Mouse (Mus musculus): ENCODE measurements at regions not wholly inside any gene's neighbourhood (a gene's known extent, or its start where the extent isn't known, plus 50 kb on each side); places are given as distances from the start of the nearest gene placed in this dataset.

DNA sequence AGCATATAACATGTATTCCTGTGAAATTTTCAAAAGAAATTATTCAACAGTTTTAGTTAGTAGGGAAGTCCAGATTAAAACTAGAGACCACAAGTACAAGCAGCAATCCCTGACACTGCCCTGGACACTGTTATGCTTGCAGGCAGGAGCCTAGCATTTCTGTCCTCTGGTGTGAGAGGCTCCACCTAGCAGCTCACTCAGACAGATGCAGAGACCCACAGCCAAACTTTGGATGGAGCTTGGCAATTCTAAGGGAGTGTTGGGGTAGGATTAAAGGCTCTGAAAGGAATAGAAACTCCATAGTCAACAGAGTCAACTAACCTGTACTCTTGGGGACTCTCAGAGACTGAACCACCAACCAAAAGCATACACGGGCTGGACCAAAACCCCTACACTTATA, 509.8 kb downstream of the Flrt2 start:
- DNase-seq (ENCODE audit: low read depth, low spot score) = no peak

DNA sequence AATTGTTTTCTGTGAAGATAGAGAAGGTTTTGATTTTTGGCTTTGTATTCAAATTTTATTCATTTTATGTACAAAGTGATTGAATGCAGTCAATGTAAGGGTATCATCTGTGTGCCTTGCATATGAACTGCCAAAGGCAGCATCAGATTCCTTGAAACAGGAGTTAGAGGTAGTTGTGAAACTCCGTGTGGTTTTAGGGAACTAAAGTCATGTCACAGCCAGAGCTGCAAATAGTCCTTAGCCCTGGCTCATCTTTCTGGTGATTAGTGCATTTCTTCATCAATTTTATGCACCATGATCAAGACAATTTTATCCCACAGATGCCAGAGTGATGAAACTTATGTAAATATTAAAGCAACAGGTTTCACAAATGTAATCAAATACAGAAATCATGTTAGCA, 534.4 kb downstream of the Flrt2 start:
- no peak for DNase-seq (ENCODE audit: low read depth, low spot score)

DNA sequence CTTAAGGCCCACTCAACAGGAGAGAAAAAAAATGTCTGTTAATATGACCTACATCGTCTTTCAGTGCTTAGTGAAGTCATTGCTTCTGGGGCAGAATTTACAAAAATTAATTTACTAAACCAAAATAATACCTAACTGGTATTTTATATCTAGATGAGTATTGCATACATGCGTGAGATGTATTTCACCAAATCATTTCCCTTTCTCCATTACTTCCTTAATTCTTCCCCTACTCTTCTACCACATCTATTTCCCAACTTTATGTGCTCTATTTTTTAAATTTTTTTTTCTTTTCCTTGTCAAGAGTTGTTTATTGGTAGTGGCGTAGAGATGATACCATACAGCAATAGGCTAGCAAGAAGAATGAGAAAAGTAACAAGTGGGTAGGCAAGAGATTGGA, 536.7 kb downstream of the Flrt2 start:
- no peak for DNase-seq (ENCODE audit: low read depth, low spot score)

DNA sequence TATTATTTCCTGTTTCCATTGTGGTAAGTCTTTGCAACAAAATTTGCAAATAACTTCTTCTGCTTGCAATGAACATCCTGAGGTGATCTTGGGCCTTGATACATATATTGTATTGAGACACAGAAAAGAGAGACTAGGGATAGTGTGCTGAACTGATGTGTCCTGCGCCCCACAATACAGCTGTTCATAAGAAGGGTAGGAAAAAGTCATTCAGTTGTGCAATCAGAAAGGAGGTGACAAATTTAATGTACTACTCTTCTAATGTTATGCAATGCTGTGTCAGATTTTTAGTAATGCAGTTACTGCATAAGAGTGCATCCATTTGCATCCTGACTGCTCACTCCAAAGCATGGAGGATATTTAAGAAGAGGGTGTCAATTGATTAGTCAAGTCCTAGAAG, 543.5 kb downstream of the Flrt2 start:
- no peak for DNase-seq (ENCODE audit: low read depth, low spot score)

DNA sequence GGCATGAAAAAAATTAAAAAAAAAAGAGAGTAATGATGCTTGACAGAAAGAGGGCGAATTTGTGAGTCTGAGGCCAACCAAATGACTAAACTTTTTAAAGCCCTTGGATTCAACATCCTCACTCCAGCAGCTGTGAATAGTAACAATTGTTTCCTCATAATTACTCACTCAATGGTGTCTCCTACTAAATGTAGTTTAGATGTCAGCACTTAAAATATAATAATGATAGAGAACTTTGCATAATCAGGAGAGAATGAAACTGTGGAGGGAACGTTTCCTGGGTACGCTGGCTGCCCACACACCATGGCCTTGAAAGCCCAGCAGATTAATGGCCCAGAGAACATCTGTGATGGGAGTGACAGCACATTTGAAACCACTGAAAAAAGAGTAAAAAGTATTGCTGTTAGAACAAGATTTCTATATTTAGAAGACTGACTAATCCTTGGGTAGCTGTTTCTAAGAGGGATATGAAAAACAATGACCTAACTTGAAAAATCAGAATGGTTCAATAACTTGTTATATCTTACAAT, 544.0 kb downstream of the Flrt2 start:
- DNase-seq (ENCODE audit: low read depth, low spot score) = peak; percentile 8

DNA sequence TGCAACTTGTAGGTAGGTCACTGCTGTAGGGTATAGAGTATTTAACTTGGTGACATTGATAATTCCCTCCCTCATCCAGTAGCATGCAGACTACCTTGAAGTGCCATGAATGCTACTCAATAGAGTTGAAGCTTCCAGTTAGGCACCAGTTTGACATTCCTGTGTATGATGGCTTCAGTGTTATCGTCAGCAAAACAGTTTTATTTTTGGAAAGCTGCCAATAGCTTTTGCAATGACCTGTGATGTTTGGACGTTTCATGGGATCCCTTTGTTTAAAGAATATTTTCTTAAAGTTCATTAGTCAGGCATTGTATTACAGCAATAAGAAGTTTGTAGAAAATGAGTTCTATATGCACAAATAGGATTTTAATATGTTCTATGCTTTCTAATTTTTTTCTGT, 547.6 kb downstream of the Flrt2 start:
- DNase-seq (ENCODE audit: low read depth, low spot score) = no peak

DNA sequence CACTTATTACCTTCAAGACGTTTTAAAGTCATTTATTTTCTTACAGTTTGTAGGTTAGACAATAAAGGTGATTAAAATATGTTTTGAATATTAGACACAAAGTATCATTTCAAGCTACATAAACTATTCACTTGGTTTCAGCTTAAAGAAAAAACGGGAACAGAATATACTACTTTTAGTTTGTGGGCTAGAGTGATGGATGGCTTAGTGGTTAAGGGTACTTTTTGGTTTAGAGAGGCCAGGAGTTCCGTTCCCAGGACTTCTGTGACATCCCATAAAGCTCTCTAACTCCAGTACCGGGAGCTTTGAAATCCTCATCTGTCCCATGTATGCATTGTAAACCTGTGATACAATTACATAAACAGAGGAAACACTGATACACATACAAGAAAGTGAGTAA, 570.0 kb downstream of the Flrt2 start:
- DNase-seq (ENCODE audit: low read depth, low spot score) = no peak

DNA sequence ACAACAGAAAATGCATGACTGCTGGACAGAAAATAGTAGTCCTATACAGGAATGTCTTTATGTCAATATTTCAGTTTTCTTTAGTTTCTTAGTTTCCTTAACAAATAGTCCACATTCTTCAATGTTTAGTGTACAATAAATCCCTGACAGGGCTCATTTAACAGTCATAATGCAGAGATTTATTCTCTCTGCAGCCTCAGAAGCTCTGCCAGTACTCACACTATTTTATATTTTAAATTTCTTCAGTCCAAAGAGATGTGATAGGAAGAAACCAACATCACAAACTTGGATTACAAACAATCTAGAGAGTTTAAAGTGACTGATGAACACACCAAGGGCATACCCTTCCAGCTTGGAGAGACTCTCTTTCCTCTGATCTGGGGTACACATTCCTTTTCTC, 583.9 kb downstream of the Flrt2 start:
- no peak for DNase-seq (ENCODE audit: low read depth, low spot score)

DNA sequence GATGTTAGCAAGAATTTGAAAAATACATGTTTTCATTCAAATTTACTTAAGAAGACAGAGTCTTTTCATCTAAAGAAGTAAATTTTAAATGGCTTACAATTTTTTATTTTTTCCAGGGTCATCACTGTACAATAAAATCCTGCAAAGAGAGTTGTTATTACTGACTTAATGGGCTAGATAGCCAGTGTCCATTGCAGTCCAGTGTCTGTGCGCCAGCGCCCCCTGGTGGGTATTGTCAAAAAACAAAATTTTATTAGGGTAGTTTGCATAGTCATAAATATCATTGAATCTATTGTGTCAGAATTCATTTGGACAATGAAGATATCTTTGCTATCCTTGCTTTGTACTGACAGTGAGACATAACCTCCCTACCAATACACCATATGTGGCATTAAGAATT, 619.1 kb downstream of the Flrt2 start:
- peak; percentile 3 for DNase-seq (ENCODE audit: low read depth, low spot score)

DNA sequence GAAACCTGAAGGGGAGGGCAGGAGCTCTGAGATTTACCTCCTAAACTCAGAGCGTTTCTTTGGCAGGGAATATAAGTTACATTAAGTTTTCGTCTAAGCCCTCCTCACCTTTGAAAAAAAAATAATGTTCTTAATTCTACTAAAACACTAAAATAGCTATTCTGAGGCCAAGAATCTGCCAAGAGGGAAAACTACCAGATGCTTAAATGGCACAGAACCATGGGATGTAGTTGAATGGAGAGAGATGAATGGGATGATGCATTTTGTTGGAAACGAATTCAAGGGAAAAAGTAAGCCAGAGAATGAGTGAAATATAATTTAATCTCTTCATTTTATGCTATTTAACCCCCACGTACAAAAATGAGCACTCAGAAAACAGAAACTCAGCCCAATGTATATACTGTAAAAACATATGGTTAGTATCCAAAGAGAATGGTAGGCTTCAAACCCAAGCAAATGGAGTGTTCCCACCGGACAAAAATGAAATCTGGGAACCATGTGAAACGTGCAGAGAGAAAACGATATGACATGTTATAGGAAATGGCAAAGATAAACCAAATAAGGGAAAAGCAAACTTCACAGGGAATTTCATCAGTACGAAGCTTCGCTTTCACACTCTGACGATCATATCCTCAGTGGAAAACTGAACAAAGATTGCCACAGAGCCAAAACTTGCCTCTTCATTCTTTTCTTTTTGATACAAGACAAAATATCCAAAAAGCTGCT, 631.2 kb downstream of the Flrt2 start:
- no peak for DNase-seq (ENCODE audit: low read depth, low spot score)

DNA sequence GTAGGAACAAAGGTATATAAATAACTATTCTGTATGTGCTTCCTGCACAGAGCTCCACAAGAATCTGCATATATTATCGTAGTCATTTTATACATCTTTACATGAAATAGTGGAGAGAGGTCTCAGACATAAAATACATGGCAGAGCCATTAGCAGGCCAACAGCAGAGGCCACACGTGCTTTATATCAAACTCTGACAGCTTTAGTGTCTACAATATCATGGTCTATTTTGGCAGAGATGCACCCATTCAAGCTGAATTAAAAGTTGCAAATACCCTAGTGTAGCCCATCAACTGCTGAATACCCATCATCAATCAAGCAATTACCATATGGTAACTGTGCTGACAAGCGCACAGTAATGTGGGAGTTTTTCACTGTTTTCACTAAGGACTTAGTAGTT, 659.1 kb downstream of the Flrt2 start:
- DNase-seq (ENCODE audit: low read depth, low spot score) = no peak

DNA sequence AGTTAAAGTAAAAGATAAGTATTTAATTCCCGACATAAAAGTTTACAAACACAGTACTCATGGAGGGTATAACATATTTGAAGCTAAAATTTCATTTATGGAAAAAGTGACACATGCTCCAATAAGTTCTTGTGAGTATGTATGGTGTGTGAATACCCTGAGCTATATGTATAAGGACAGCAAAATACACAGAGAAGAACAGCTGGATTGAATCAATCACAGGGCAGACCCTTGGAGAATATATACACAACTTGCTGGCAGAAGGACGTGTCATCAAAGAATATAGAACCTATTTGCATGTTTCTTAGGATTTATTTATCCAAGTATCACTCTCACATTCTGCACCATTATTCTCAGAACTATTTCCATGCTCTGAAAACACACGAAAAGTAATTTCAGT, 686.9 kb downstream of the Flrt2 start:
- DNase-seq (ENCODE audit: low read depth, low spot score) = no peak

DNA sequence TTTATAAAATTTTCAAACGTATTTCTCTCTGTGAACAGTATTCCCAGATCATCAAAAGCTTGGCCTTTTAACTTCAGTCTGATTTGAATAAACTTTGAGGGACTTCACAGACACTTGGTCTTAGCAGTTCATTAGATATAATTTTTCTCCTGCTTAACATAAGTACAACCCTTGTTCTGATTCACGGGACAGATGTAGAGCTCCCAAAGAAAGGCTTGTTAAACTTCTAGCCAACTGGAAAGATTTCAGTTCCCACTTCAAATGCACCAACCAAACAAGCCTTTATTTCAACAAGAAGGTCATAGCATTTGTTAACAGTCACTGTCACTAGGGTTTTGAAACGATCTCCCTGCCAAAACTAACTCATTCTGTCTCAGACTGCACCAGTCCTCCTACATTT, 727.1 kb downstream of the Flrt2 start:
- DNase-seq (ENCODE audit: low read depth, low spot score) = no peak

DNA sequence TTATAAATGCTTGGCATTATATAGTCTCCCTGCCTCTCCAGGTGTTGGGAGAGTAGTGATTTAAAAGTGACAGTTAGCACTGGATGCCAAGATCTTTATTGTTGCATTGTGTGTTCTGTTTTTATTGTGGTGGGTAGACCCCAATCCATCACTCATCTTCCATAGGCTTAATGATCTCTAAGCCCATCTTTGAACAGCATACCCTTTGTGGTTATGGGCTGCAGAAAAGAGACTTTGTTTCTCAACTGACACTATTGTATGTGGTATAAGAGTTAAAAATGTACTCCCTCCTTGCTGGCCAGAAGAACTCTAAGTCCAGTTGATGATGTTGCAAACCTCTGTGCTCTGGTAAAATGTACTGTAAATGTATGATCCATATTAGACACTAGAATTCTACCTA, 727.5 kb downstream of the Flrt2 start:
- DNase-seq (ENCODE audit: low read depth, low spot score) = no peak

DNA sequence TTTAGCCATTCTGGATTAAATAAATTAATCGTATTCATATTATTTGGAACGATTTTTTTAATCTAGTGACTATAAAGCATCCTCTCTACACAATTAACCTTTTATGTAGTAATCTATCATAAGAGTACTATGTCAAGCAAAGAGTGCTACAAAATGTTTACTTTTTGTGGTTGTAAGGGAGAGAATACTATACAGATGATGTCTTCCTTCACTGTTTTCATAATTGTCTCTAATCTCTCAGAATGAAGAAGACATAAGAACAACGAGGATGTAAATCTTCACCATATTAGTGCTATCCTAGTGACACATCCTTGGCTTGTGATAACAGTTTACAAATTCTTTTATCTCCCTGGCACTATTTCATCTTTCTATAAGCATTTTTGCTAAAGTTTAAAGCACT, 735.6 kb downstream of the Flrt2 start:
- DNase-seq (ENCODE audit: low read depth, low spot score) = no peak

DNA sequence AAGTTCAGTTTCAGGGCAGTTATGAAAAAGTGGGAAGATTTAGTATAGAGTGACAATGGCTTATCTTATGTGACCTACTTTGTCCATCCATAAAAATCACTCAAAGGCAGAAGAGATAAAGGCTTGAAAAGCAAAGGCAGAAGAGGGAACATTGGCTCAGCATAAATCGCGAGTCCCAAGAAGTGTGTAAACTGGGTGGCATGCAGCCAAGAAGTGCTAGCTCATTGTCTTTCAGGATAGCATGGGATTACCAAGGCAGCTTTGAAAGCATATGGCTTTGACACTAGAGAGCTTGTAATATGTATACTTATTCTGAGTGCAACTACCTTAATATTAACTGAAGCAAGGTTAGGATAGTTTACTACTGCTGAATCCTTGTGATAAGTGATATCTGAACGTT, 750.5 kb downstream of the Flrt2 start:
- no peak for DNase-seq (ENCODE audit: low read depth, low spot score)

DNA sequence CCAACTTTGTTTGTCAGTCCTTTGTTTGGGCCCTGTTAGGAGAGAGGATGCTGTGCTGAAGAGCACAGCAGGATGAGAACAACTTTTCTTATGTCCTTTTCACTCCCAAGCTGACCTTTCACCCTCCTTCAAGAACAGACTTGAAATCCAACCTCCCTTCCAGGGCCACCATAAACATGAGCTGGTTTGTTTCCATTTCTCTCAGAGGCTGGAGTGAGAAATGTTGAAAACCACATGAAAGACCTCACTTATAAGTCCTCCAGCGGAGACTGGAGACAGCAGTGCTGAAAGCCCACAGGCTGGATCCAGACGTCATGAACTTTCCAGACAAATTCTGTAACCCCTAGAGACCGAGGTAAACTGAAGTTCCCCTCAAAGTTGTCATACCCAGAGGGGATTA, 761.3 kb downstream of the Flrt2 start:
- no peak for DNase-seq (ENCODE audit: low read depth, low spot score)

DNA sequence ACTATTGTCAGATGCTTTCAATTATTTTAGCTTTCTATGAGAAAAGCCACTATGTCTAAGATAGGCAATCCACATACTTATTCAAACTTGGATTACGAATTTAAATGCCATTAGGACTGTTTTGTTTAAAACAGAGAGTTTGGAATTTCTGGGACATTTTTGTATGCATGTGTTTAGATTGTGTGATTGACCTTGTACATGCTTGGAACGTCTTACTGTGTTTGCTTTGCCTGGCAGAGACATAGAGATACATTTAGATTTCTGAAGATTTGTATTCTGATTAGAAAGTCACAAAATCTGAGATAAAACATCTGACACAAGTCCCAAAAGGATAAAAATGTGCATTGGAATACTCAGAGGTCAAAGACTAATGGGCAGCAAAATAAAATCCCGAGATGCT, 784.3 kb downstream of the Flrt2 start:
- no peak for DNase-seq (ENCODE audit: low read depth, low spot score)

DNA sequence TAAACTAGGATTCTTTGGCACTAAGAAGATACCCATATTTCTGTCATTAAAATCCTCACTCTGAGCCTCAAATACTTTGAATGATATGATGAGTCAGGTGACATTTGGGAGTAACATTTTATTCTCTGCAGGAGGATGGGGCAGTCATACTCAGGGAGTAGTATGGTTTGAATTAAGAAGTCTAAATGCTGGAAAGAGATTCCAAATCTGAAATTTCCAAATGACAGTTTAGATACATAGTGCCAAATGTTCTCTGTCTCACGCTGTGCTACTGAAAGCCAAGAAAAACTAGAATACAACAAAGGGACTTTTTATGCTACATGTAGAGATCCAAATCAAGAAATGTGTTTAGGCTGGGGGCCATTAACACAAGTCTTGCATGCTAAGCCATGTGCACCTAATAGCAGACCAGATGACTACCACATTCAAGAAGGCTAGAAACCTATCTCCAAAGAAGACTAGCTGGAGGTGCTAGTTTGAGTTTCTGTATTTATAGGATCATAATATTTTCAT, 796.5 kb downstream of the Flrt2 start:
- DNase-seq (ENCODE audit: low read depth, low spot score) = no peak

DNA sequence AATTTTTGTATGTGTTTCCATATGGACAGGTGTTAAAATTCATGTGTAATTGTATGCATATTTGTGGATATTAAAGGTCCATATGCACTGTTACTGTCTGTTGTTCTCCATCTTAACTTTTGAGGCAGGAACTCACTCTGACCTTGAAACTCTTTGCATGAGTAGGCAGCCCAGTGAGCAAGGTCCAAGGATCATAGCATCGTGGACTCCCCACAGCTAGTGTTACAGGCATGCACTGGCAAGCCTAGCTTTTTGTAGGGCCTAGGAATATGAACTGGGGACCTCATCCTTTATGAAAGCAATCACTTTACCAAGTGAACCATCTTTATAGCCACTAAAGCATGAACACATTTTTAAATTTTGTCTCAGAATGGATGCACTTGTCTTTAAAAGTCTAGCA, 817.6 kb downstream of the Flrt2 start:
- DNase-seq (ENCODE audit: low read depth, low spot score) = no peak

DNA sequence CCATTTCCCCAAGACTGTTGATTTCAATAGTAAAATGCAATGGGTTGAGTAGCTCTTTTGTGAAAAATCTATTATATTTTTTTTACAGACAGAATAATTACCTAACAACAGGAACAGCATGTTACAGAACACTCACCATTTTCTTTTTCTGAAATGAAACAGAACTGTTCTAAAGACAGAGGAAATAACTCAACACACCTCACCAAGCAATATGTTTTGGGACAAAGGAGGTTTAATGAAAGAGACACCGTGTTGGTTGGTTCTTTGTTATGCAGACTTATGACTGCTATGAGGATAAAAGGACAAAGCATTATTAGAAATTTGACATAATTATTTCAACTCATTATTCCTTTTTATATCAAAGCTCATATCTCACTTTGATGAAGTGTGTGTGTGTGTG, 866.8 kb downstream of the Flrt2 start:
- DNase-seq (ENCODE audit: low read depth, low spot score) = no peak

DNA sequence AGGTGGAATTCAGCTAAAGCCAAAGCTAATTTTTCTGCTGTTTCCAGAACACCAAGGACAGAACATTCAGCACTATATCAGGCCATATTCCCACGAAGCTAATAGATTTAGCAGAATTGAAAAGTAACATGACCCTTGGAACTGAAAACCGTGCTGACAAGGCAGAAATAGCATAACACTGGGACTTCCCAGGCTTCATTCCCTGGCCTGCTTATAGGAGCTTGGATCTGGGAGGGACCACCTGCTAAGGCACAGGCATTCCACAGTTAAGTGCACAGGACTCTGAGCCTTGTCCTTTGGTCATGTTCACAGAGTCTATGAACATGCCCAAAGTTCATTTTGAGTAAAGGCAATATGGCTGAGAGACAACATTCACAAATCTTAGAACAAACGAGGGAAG, 902.8 kb downstream of the Flrt2 start:
- no peak for DNase-seq (ENCODE audit: low read depth, low spot score)

DNA sequence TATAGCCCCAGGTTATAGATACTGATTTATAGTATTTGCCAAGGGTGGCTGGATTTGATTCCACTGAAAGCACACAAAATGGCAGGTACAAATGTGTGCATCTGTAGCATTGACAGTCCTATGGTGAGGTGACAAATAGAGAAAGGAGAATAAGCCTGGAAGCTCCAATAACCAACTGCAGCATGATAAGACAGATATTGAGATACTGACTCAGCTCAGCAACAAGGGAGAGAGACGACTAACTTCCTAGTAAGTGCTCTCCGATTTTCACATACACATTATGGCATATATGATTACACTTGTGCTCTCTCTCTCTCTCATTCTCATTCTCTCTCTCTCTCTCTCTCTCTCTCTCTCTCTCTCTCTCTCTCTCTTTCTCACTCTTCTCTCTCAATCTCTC, 923.1 kb downstream of the Flrt2 start:
- DNase-seq (ENCODE audit: low read depth, low spot score) = no peak

DNA sequence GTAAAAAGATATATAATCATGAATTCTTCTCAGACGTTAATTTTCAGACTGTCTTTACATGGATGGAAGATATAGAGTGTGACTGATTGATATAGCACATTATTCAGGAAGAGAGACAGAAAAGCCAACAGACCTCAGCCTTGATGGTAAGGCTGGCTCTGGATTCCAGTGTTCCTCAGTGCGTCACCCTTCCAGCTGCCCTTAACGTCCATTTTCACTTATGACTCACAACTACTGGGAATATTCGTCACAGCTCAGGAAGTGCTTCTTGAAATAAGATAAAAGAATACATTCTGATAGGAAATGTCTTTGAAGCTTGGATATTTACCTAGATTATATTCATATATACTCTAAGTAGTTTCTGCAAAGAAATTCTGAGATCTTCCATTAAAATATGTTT, 923.8 kb downstream of the Flrt2 start:
- no peak for DNase-seq (ENCODE audit: low read depth, low spot score)
